Mouse (Mus musculus): ENCODE results near the gene Camta1.

Gene Camta1

DNA sequence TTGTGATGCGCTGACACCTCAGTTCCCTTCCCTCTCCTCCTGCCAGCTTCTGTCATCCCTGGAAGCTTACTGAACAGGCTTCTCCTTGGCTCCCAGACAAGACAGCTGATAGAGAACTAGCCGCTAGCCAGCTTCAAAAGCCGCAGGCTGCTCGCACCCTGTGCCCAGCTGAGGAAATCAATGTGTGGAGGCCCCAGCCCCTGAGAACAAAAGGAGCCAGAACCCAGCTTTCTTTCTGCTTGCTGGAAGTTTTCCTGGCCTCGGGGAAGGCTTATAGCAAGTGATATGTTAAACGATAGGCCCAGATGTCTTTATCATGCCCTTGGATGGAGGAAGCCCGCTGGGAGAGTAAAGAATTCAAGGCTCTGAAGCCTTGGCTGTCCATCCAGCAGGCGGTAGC, 411.7 kb downstream of the Camta1 start:
- no peak for DNase-seq (ENCODE audit: low spot score in 2 of 2)

DNA sequence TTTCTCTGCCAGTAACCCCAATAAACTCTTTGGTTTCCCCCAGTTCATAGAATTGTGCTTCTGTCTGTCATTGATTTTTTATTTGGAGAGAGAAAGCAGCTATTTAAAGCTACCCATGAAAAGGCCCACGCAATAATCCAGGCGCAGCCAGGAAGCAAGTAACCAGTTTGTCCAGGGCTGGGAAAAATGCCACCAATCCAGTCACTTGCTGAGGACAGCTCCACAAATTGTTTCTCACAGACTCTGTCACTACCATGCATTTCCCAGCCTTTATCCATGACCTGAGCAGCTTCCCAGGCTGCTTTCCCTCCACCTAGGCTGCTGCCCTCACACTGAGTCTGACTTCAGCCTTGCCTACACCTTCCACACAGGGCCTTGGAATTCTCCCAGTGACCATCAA, 413.3 kb downstream of the Camta1 start:
- no peak for DNase-seq (ENCODE audit: low spot score in 2 of 2)

DNA sequence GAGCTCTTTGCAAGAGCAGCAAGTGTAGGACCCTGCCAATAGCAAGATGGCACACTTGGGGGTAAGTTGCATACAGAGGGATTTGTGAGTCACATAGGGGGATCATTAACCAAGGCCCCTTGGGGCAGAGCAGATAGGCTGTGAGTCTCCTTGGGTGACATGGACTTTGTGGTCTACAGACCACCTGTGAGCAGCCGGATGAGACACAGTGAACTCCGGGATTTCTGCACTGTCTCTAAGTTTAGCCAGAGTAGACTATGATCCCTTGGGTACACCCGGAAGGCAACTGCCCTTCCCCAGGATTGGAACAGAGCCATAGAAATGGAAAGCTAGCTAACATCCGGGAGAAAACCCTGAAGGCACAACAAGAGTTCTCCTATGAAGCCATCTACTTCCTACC, 417.0 kb downstream of the Camta1 start:
- no peak for DNase-seq (ENCODE audit: low spot score in 2 of 2)

DNA sequence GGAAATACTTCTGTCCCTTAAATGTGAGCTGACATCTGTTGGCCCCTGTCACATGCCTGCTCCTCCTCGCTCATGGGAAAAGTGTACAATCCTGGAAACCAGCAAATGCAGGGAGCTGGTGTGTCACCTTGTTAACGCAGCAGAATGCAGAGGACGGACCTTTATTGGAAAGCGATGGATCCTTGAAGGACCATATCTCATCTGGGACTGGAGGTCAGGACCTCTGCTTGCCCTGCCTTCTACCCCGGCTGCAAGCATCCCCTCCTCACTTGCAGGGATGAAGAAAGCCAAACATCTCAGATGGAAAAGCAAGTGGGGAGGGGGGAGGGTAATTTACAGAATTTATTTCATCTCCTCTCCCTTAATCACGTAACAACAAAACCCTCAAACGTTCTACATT, 423.1 kb downstream of the Camta1 start:
- no peak for DNase-seq (ENCODE audit: low spot score in 2 of 2)

DNA sequence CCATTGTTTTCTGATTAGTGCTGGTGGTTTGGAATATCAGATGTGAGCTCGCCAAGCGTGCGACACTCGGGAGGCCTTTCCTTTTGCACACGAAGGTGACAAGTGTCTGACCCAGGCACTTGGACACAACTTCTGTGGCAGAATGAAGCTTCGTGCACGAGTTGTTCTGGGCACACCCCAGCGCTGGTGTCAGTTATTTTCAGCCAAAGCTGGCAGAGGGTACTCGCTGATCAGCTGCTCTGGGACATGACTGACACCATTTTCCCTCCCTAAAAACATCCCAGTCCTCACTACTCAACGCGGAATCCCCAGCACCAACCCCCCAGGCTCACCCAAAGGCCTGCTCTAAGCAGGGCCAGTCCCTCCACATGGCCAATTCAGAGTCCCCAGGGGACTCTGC, 423.8 kb downstream of the Camta1 start:
- DNase-seq (ENCODE audit: low spot score in 2 of 2), result no peak

DNA sequence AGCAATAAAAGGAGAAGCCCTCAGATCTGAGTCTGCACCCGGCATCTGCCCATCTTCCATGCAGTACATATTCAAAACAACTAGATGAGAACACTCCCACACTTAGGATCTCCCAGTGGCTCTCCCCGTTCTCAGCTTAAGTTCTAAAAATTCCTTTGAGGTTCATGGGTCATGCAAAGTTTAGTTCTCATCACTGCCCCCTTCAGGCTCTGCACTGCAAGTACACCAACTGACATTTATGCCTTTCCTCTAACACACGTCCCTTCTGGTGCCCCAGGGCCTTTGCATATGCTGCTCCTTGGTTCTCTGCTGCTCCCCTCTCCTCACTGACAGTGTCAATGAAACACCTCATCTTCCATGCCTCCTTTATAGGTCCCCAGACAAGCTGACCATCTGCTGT, 436.5 kb downstream of the Camta1 start:
- DNase-seq (ENCODE audit: low spot score in 2 of 2), result no peak

DNA sequence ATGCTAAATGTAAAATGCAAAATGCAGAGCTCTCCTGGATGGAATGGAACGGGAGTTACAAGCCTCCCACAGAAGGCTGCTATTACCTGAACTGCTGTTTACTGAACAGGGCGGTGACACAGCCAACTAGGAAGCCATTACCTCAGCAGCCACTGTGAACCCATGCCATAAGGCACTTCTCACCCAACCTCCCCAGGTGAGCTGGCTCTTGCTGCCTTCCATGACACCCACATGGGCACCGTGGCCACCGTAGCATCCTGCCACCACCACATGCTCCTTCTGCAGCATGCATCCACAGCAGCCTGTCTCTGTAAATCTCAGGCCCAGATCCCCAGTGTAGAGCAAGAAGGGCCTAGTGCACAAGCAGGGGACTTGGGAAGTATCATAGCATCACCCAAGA, 438.8 kb downstream of the Camta1 start:
- DNase-seq (ENCODE audit: low spot score in 2 of 2), result no peak

DNA sequence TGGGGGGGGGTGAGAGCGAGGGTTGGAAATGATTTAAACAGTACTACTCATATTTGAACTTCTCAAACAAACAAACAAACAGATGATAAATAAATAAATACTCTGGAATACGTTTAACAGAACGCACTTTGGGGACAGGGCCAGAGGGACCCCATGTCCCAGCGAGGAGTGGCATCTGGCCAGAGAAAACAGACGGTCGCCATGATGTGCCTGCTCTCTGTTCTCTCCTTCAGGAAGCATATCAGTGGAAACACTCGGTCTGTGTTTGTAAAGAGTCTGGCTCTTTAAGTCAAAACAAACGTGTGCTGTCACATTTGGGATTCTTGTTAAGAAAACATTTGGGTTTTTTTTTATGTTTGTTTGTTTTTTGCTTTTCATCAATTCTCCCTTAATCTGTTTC, 439.3 kb downstream of the Camta1 start:
- DNase-seq (ENCODE audit: low spot score in 2 of 2), result no peak

DNA sequence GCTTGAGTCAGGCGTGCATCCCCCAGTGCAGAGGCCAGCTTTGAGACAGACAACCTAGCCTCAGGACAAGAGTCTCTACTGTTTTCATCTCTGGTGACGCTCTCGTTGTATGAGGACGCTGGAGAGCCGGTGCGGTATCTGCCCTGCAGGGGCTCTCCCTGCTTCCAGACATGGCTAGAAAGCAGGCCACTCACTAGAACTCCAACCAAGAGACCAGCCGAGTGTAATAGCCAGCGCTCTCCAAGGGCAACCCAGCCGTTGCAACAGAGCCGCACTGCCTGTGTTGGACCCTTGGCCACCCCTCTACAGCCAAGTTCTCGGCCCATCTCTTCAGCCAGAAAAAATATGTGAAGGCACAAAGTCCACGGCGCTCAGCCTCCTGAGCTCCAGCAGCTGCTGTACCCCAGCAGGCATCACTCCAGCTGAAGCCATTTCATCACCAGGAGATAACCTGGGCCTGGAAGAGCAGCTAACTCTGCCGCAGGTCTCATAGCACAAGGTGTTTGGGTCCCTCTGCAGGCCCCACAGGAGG, 443.3 kb downstream of the Camta1 start:
- no peak for DNase-seq (ENCODE audit: low spot score in 2 of 2)

DNA sequence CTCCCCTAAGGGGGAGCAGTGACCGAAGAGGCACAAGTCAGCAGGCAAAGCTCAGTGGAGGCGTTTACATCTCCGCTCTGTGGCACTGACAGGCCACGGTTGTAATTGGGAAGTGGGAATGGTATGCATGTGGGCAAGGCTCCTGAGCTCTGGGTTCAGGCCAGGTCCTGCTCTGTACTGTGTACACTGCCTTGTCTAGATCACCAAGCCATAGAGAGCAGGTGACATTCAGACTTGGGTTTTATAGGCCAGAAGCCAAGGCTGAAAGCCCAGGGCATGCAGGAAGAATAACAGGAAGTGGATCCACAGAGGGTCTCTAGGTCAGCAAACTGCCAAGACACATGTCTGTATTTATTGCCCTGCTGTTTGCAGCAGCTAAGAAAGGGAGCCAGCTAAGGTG, 445.9 kb downstream of the Camta1 start:
- DNase-seq (ENCODE audit: low spot score in 2 of 2), result no peak

DNA sequence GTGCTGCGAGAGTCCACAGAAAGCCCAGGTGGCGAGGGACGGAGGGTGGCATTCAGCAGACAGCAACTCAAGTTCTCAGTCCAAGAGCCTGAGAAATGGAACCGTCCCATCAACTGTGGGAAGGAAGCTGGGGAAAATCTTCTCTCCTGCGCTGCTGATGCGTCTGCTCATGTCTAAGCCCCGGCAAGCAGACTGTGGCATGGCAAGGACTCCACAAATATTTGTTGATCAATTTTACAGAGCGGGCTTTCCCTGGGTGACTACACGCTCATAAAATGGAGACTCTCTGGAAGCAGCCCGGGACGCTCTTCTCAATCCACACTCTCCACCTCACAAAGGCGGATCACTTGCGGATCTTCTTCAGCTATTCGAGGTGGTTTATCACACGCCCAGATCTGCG, 446.3 kb downstream of the Camta1 start:
- DNase-seq (ENCODE audit: low spot score in 2 of 2), result no peak

DNA sequence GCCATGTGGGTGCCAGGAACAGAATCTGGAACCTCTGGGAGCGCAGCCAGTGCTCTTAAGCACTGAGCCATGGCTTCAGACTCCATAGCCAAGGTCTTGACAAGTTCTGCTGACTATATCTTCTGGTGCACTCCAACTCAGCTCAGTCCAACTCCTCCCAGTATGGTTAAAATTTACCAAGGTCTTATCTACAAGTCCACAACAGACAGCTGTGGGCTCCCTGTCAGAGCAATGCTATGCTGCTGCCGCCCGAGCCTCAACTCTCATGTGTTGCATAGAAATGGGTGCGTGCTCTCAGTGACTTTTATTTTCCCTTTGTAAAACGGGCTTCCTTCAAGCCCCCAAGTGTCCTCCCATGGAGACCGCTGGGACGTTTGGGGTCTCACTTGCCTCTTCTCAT, 446.7 kb downstream of the Camta1 start:
- no peak for DNase-seq (ENCODE audit: low spot score in 2 of 2)

DNA sequence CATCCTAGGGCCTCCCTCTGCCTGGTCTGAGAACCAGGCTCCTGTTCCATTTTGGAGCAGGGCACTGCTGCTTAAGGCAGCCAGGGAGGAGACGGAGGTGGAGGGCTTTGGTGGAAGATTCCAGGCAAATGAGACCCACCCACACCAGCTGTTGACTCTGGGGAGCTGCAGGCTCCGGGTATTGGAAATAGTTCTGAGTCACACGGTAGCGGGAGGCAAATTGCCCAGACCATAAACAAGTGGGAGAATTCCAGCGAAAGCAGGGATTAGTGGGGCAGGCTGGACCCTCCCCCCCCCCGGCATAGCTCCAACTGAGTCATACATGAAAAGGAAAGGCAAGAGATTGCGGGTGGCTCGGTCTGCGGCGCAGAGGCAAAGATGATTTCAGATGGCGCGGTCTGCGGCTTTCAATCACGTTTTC, 450.0 kb downstream of the Camta1 start:
- no peak for DNase-seq (ENCODE audit: low spot score in 2 of 2)

DNA sequence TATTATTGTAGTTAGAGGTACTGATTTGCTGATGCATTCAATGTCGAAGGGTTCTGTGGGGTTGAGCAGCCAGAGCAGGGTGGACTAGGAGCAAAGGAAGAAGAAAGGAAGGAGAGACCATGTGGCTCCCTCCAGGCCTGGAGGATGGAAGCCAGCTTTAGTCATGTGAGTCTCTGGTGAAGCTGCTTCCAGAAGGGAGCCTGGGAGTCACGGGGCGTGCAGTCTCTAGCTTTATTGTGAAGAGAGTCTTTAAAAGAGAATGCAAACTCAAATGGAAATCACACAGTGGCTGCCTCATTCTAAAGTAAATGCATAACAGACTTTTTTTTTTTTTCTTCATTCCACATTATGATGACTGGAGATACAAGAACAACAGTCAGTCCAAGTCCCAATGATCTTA, 450.7 kb downstream of the Camta1 start:
- DNase-seq (ENCODE audit: low spot score in 2 of 2), result no peak

DNA sequence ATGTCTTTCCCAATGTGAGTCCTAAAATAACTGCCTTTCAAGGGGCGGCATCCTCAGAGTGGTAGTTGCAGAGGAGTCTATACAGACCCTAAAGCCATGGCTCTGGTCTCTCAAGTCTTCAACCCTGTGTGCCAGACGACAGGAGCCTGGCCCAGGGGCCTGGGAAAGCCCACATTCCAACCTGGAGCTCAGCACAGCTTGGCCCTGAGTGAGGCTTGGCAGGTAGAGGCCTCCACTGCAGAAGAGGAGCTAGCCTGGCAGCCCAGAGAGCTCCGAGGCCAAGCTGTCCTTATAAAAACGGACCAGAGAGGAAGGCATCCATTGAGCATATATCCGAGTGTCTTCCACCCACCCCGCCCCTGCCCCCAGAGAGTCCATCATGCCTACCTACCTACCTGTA, 452.4 kb downstream of the Camta1 start:
- no peak for DNase-seq (ENCODE audit: low spot score in 2 of 2)

DNA sequence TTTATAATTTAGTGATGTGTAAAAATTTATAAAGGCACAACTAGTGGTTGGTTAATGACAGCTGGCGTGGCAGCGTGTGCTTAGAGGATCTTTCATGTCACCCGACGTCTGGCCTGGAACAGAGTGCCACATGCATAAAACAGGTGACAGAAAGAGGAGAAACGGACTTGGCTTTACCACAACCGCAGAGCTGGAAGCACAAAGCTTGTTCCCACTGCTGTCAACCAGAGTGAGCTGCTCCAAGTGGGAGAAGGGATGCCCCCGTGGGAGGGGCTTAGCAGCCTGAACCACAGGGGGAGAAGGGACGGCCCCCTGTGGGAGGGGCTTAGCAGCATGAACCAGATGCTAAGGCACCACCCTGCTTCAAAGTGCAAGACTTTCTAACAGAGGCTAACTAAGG, 452.9 kb downstream of the Camta1 start:
- no peak for DNase-seq (ENCODE audit: low spot score in 2 of 2)

DNA sequence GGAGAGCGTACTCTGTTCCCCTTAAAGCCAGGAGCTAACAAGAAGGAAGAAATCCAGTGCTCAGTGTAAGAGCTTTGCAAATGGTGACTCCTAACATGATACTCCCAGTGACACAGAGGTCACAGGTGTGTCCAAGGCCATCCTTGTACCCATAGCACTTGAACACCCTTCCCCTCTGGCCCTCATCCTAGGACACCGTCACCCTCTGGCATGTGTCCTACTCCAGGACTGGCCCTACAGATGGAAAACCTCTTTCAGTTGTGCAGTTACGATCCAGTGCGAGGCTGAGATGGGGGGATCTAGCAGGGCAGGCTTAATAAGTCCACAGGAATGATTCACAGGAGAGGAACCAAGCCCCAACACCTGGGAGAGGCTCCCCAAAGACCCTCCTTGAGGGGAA, 453.4 kb downstream of the Camta1 start:
- no peak for DNase-seq (ENCODE audit: low spot score in 2 of 2)

DNA sequence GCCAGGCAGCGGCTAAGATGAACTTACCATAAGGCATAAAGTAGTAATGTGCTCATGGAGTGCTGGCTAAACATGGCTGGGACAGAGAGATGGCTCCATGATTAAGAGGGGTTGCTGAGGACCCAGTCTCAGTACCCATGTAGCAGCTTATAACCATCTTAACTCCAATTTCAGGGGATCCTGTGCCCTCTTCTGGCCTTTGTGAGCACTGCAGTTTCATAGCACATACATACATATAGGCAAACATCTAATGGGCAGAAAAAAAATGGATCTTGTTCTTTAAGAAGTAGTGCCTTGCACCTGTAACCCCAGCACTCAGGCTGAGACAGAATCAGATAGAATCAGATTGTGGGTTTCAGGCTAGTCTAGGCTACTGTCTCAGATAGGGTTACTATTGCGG, 454.5 kb downstream of the Camta1 start:
- no peak for DNase-seq (ENCODE audit: low spot score in 2 of 2)

DNA sequence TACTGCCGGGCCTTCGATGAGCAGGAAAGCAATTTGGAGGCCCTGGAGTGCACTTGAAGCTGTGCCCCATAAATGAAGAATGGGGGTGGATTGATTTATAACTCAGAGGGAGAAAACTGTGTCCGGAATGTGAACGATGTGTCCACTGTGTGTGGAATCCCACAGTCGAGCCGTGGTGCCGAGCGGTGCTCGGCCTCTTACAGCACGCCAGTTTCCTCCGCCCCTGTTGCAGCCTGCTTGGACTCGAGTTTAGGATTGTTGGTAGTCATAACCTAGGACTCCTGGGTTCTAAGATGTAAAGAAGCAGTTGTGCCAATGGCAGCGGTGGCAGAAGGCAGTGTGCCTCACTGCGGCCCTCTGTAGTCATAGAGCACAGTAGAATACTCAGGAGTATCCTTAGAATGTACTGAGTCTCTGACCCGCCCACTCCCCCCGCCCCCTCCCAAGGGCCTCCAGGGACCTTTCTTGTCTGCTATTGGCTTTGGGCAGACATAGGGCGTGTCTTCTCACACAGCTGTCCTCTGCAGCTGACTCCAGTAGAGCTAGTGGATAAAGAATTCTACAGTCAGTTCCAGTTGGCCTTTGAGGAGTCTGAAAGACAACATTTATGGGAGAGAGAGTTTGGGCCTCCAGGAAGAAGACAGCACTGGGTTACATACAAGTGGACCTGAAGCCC, 457.0 kb downstream of the Camta1 start:
- no peak for DNase-seq (ENCODE audit: low spot score in 2 of 2)

DNA sequence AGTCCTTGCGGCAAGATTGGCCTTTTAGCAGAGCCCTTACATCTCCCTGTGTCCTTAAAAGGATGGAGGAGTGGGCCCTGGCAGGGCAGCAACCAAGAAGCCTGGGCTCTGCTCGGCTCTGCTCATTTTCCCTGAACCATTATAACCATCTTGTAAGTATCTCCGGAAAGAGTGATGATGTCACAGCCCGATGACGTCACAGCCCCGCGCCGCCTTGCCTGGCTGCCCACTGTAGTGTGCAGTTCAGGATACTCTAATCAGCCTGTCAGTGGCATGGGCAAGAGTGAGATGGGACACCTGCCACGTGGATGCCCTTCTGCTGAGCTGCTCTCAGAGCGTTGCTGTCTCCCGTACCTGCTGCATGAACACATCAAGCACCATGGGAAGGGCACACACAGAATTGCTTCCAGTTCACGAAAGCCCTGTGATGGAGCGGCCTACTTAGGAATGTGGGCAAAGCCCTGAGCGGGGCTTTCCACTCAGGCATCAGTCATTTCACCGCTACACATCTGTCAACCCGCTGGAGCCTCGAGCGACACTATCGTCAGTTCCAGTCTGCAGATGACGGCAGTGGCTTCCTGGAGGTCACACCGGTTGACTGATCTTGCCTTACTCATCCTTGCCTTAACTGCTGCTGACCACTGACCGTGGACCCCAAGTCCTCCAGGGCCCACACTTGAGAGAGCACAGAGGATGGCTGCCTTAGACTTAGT, 459.8 kb downstream of the Camta1 start:
- no peak for DNase-seq (ENCODE audit: low spot score in 2 of 2)

DNA sequence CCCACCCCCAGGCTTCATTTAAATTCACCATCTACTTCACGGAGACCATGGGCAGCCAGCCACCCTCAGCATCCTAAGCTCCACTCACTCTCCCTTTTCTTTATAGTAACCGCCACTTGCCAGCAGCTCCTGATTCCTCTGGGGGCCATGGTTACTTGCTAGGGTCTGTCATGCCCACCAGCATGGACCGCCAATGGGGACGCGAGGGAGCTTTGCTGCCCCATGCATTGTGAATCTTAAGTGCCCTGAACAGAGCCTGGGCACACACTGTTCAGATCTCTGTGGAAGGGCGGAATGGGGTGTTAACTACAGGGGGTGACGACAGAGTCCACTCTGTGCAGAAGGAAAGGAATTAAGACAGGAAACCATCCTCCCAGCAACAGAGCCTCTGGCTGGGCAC, 465.1 kb downstream of the Camta1 start:
- no peak for DNase-seq (ENCODE audit: low spot score in 2 of 2)

DNA sequence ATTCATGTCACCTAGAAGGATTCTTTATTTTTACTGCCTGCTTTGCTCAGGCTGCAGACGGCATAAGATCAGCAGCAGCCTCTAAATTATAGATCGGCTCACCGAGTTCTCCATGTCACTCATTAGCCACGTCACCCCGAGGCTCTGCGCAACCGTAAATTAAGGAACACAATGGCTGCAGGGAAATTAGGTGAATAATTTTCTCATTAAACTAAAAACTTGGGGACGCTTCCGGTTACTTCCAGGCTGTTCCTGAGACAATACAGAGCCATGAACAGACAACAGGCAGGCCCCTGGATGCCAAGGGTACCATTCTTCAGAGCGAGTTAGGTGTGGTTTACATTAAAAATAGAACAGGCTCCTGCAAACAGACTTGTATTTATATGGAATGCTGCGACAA, 472.3 kb downstream of the Camta1 start:
- DNase-seq (ENCODE audit: low spot score in 2 of 2), result no peak

DNA sequence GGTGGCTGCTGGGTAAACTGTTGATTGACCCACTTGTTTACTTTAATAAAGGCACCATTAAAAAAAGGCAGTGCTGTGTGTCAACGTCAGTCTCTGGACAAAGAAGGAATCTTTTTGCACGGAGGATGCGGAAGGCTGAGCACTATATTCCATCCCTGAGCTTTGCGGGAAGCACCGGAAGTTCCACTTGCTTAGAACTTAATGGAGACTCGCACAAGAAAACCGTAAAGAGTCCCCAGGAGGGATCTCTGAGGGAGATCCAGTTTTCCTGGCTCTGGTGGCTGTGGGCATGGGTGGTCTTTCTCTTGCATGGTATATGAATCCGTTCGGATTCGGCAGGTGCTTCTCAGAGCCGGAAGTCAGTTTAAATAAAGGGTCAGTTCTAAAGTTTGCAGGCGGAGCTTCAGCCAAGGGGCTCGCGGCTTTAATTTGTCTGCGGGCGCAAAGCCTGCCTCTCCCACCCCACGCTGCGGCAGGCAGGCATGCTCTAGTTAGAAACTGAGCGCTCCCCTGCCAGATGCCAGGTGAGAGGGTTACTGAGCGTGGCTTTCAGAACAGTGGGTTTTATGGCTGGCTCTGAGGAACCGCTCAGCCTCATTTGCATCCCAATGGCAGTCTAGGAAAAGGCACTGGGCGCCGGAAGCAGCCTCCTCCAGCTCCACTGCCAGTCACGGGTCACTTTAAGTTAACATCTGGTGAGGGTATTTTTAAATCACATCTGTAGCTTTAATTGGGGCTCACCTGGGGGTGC, 474.8 kb downstream of the Camta1 start:
- DNase-seq (ENCODE audit: low spot score in 2 of 2), result no peak

Data from natural killer cell, adult 2 months (primary cell).